Mouse (Mus musculus): ENCODE data around the gene Adprh.
A peak's percentile ranks its signal among the peaks of the same experiment; 100 is the strongest.

The Adprh gene

DNA sequence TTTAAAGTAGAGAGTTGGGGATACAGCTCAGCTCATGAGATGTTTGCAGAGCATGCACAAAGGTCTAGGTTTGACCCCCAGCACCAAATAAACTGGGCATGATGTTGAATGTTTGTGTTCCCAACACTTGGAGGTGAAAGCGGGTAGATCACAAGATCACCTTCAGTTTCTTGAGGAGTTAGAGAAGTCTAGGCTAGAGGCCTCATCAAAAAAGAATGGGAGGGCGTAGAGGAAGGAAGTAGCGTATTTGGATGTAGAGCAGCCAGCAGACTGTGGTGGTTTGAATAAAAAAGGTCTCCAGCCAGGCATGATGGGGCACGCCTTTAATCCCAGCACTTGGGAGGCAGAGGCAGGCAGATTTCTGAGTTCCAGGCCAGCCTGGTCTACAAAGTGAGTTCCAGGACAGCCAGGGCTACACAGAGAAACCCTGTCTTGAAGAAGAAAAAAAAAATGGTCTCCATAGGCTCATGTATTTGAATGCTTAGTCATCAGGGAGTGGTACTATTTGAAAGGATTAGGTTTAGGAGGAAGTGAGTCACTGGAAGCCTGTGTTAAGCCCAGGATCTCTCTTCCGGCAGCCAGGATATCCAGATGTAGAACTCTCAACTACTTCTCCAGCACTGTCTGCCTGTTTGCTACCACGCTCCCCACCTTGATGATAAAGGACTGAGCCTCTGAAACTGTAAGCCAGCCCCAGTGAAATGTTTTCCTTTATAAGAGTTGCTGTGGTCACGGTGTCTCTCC is 8.6 kb downstream of the Adprh start:
- no peak for DNase-seq (ENCODE audit: low read depth in 2 of 2, low spot score in 2 of 2)

DNA sequence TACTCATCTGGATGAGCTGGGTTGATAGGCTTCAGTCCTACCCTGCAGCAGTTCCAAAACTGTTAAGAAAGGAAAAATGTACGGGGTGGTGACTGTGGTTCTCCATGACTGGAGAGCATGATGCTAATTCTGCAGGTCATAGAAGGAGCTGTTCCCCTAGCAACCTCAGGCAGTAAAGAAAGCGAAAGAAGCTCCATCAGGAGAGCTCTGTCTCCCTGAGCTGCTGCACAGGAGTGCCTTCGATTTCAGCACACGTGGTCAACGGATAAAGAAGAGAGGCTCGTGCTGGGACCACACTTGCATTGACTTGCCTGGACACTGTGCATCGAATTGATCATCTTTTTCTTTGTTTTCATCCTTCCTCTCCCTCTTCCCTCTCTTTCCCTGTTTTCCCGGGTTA is 10.3 kb downstream of the Adprh start:
- DNase-seq (ENCODE audit: low read depth in 2 of 2, low spot score in 2 of 2) = no peak

DNA sequence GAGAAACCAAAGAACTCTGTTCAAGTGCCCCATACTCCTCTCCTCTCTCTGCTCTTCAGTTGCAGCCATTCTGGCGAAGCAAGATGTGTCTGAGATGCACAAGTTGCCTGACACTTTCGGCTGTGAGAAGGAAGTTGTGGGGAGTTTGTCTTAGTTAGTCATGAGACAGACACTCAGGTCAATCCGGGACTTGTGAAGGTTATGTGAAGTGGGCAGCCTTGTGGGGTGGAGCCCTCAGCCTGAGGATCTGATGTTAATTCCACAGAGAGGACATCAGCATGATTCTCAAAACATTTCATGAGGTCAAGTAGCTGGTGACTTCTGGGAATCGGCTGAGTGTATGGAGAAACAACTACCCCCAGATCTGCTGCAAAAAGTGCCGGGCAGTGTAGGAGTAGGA is 10.9 kb downstream of the Adprh start:
- no peak for DNase-seq (ENCODE audit: low read depth in 2 of 2, low spot score in 2 of 2)

DNA sequence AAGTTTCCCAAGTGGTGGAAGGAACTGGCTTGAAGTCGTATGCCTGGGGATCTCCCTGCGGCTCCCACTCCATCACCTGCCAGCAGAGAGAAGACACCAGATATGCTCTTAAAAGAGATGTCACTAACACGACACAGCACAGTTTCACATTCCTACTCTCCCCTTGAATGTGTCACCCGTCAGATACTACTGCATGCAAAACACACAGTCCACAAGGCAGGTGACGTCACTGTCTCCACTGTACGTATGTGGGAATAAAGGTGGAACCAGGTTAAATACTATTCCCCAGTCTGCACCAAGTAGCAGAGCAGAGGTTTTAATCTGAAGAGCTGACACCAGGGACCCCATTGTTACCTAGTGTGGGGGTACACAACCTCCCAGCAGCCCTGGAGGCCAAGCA is 12.1 kb downstream of the Adprh start:
- no peak for DNase-seq (ENCODE audit: low read depth in 2 of 2, low spot score in 2 of 2)

DNA sequence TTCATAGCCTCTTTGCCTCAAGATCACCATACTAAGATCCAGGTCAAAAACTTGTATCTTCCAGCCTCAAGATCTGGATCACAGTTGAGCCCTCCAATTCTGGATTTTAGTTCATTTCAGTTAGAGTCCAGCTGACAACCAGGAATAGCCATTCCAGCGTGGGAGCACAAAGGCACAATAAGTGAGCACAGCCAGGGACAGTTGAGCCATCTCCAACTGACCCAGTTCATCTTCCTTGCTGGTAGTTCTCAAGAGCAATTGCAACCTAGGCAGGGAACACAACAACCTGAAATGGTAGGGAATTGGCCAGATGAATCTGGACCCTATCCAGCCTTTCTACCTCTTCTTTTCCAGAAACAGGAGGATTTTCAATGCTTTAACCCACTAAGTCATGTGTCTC is 13.3 kb downstream of the Adprh start:
- no peak for DNase-seq (ENCODE audit: low read depth in 2 of 2, low spot score in 2 of 2)

DNA sequence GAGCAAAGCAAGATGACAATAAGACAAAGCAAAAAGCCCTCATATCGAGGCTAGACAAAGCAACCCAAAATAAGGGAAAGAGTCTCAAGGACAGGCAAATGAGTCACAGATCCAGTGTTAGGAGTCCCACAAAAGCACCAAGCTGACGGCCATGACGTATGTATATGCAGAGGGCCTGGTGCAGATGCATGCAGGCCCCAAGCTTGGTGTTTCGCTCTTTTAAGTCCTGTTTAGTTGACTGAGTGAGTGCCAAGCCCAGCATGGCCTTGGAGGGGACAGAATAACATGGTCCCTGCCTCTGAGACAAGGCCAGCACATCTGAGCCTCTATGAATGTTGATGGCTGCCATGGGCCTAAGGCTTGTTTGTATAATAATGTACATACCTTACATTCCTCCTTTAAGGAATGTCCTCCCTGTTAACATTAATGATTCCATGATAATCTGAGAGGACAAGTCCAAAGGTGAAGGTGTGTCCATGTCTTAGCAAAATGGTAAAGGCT is 18.2 kb downstream of the Adprh start:
- no peak for DNase-seq (ENCODE audit: low read depth in 2 of 2, low spot score in 2 of 2)

DNA sequence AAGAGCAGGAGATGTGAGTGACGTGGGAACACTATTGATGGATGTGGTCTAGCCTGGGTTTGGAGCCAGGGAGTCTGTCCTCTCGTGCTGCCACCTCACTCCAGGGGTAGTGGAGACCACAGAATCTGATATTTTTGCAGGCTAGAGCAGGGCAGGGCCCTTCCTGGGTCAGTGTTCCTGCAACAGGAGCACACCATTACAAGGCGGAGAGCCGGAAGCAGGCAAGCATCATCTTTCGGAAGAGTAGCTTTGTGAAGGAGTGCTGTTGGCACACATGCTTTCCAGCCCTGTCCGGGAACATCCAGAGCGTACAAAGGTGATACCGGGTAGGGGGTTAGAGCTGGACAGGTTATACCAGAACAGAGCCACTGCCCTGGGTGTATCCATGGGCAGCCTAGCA is 19.0 kb downstream of the Adprh start:
- no peak for DNase-seq (ENCODE audit: low read depth in 2 of 2, low spot score in 2 of 2)

DNA sequence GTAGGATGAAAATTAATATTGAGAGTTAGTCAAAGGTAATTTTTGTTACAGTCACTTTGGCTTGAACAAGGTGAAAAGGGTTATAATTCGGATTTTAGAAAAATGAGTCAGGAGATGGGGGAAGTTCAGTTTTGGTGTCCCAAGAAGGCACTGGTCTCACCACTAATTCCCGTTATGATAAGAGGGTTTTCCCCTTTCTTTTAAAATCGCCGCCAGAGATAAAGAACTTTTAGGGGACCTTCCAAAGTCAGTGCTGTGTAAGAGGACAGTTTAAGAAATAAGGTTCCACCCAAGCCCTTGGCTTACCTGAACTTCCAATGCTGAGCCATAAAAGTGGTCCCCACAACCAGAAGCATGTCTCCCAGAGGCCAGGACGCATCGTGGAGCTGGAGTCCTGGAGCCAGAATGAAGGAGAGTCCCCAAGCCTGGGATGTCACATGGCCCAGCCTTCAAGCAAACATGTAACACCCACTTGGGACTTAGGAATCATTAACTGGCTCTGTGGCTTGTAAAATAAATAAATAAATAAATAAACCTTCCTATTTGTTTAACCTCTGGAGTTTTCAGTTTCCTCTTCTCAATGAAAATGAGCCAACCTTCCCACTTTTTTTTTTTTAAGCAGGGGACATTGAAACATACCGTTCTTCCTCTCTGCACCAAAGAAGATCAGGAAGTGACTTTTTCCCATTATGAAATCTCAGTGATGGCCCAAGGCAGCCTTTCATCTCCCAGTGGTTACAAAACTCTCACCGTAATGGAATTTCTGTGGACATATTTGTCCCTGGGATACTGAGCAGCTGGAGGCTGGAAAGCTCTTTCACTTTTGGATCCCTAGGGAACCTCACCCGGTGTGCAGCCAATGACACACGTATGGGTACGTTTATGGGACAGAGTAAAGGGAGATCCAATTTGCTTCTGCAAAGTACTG is 19.7 kb downstream of the Adprh start, which contains the start of gene Pla1a:
Pla1a (minus strand) TSS at position 648 of the 928 bp plus-strand sequence.
- DNase-seq (ENCODE audit: low read depth in 2 of 2, low spot score in 2 of 2) = no peak

DNA sequence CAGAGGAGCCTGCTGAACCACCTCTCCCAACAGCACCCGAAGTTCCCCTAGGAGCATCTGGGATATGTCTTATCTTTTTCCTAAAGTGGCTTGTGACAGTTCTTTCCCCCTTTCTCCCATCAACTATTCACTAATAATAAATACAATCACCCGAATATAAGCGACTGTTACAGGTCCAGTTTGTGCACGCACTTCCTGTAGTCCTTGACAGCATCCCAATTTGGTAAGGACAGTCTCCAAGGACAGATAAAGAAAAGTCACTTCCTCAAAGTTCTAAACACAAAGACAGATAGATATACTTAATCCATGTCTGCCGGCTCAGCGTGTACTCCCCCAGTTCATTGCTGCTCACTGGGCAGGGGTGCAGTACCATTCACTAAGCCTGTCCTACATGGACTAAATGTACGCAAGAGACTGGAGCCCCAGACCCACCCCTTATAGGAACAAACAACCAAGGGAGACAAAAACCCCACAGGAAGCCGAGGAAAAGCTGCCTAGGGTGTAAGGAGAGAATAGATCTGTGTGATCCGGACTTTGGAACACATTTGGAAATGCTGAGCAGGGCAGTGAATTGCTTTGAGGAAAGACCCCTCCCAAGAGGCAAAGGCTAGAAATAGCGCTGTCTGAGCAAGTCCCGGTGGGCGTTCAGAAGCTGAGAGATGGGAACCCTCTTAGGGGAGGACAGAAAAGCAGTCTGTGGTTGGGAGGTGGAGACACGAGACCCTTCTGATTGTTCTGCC is 20.9 kb downstream of the Adprh start:
- DNase-seq (ENCODE audit: low read depth in 2 of 2, low spot score in 2 of 2) = no peak

DNA sequence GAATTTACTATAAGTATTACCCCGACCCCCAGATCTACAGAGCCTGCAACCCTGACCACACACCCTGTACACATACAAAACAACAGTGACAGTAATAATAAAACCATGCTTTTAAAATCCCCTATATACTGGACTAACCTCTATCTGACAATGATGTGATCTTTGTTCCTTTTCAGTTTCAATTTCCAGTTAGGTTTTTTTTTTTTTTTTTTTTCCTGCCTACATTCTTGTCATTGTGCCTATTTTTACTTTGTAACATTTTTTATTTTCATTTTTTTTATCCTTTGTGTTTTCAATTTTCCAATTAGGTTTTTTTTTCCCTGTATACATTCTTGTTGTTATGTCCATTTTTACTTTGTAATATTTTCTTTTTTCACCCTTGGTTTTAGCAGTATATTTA is 26.7 kb downstream of the Adprh start:
- no peak for DNase-seq (ENCODE audit: low read depth in 2 of 2, low spot score in 2 of 2)

DNA sequence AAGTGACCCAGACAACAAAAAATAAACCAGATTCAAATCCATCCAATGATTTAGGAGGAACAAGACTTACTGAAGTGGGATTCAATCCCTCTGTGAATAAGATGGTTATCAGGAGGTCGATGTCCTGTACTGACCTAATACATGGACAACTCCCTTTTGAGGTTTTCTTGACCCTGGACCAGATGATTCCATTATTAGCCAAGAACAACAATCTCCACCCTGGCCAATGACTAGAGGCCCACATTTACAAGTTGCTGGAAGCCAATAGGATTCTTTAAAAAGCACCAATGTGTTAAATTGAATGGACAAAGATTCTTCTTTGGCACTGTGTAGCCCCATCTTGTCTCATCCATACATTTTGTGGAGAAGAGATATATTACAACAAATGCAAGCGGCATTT is 27.1 kb downstream of the Adprh start:
- DNase-seq (ENCODE audit: low read depth in 2 of 2, low spot score in 2 of 2) = no peak

DNA sequence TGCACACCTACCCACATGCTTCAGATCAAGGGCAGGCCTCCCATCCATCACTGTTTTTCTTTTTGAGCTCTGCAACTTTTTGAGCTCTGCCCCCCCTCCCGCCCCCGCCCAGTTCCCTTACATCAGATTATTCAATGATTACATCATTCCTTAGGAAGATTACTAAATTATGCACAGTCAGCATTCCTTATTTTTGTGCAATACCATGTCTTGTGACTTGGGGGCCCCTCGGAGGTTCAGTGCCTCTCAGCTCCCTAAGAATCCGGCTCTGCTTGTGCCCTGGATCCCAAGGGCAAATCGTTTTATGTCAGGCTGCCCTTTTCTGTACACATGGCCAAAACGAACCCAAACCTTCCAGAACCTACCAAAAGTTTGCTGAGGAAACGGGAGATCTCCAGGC is 37.5 kb downstream of the Adprh start:
- DNase-seq (ENCODE audit: low read depth in 2 of 2, low spot score in 2 of 2) = no peak

DNA sequence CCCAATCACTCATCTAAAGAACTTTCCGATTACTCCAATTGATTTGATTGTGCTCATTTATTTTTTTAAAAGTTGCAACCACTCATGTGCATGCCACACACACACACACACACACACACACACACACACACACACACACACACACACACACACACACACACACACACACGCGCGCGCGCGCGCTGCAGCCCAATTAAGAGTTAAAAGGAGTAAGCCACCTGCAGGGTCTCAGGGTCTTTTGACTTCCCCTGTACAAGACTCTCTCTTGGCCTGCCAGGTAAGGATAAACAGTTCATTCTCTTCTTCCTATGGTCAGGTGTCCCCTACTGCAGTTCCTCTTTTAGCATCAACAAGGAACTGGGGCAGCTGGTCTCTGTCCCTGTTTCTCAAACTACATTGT is 44.1 kb downstream of the Adprh start:
- no peak for DNase-seq (ENCODE audit: low read depth in 2 of 2, low spot score in 2 of 2)

DNA sequence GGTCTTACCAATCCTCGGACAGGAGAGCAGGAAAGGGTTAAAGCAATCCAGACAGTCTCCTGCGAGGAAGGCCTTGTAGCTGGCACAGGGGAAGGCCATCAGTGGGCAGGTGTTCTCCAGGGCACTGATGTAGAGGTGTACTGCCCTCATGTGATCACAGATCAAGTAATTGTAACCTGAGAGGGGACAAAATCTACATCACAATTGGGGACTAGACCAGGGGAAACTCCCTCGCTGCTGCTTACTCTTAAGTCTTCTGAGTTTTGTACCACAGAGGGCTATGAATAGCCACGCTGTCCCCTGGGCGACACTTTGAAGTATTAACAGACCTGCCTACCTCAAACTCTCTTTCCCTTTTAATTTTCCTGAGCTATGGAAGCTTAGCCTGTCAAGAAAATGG is 44.9 kb downstream of the Adprh start:
- no peak for DNase-seq (ENCODE audit: low read depth in 2 of 2, low spot score in 2 of 2)

DNA sequence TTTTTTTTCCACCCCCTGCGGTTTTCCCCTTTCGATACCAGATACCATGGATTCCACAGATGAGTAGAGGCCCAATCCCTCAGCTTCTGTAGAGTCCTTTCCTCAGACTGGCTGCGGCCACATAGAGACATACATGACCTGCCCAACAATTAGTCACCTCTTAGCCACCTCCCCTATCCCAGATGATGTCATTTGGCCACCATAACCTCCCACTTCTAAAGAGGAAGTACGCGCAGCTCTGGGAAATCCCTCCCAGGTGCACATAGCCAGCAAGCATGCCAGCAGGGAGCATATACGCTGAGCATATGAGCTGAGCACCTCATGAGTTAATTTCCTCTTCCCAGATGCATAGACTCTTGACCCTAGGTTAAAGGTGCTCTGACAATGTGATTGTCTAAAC is 45.8 kb downstream of the Adprh start:
- DNase-seq (ENCODE audit: low read depth in 2 of 2, low spot score in 2 of 2) = no peak

DNA sequence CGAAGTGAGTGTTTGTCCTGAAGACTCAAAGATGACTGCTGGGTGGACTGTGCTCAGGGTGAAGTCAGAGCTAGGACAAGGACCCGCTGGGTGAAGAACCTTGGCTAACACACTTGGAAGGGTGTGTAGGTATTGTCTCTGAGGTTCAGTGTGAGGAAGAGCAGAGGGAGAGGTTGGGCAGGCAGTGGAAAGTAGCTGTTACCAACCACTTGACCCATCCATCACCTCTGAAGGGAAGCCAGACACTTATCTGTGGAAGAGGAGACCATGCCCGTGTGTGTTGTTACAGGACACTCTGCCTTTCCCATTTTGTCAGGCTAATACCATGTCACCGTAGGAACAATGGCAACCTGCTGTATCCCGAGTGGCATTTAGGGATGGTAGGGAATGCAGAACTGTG is 46.2 kb downstream of the Adprh start:
- no peak for DNase-seq (ENCODE audit: low read depth in 2 of 2, low spot score in 2 of 2)

DNA sequence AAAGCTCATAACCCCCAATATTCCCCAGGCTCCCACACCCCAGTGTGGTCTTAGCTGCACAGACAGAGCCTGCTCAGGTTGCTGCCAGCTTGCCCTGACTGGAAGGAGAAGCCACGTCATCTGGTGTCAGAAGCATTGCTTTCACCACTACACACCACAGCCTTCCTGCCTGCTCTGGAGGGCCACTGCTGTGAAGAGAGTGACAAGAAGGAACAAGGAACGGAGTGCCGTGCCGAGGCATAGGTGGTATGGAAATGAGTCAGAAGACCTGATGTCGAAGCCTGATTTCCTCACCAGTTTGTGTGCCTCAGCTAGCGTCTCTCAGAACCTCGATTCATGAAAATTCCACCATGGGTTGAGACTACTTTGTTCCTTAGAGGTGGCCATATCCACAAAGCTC is 48.9 kb downstream of the Adprh start:
- DNase-seq (ENCODE audit: low read depth in 2 of 2, low spot score in 2 of 2) = peak; percentile 39 to 55

DNA sequence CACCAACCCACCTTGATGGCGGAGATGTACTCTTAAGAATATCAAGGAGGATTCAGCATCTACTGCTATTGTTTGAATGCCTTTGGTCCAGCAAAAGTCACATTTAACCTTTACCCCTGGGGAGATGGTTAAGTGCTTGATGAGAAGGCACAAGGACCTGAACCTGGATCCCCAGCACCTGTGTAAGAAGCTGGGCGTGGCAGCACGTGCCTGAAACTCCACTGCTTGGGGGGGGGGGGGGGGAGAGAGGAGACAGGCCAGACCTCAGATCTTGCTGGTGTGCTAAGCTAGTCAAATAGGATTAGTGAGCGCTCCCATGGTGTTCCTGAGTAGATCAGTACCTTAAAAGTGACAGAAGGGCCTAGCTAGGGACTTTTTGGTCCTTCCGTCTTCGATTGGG is 51.0 kb downstream of the Adprh start:
- DNase-seq (ENCODE audit: low read depth in 2 of 2, low spot score in 2 of 2) = no peak

DNA sequence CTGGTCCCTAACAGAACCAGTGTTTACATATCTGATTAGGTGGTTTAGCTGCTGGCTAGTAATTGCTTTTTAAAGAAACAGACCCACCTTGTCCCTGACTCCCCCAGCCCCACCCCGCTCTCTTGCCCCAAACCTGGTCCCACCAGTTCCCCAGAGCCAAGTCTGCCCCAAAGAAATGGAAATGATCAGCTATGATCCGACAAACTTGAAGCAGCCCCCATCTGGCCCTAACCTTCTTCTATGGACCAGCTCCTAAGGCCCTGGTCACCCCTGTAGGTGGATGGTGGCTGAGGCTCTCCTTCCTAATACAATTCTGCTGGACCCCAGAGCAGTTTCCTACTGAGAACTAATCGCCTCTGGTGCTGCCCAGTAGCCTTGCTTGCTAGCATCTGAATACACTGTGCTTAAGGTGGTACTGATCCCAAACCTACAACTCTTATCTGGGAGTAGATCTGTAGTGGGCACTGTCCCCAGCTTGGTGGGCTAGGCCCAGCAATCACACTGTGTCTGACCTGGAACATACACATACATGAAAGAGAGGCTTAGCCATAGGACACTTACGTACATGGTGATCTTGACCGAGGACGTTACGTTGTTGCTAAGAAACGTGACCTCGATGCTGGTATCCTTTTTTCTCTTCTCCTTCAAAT is 52.1 kb downstream of the Adprh start:
- no peak for DNase-seq (ENCODE audit: low read depth in 2 of 2, low spot score in 2 of 2)

DNA sequence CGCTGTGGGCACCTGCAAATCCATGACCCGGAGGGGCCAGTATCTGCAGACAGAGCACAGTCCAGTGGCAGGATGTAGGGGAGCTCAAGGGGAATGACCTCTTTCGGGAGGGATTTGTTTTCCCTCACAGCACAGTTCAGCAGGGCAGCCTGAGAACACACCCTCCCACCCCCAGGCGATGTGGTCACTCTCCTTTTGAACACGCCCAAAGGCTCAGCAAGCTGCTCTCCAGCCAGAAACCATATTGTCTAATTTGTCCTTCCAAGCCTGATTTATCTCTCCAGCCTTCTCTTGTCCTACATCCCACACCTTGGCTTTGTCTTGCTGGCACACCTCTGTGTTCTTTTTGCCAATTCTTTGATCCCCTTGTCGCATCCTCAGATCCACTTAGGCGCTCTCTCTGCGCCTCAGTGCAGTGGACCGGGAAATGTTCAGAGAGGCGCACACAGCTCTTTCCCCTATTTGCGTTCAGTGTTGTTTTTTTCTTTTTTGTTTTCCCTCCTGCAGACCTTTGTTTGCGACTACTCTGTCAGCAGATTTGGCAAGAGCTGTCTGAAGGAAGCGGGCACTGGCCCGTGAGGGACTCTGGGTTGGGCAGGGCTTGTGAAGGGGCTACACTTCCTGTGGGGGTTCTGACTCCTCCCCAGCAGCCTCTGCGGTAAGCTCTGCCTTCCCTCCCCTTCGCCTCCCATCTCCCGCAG is 52.8 kb downstream of the Adprh start:
- DNase-seq (ENCODE audit: low read depth in 2 of 2, low spot score in 2 of 2) = peak in 1 of 2 experiments; percentile 33
